Mouse (Mus musculus) liver, adult (tissue): Measurements from ENCODE around the gene Ech1.

ENCODE experiments used
- GATA4 ChIP-seq: IDR thresholded peaks from 2 replicates; pipeline ENCODE4 v1.6.1; 2014; ENCODE audit warnings: mild to moderate bottlenecking, low read length; ENCODE audit not compliant: insufficient replicate concordance

The Ech1 gene

GRCm38 (mm10) chr7:28812436-28812835 lies 12.6 kb upstream of the Ech1 start:
- TF ChIP-seq GATA4: no peak

GRCm38 (mm10) chr7:28812949-28813348 lies 12.1 kb upstream of the Ech1 start:
- 0 out of 2 replicates have a peak, but pooled peaks have one; percentile 28 for TF ChIP-seq GATA4

GRCm38 (mm10) chr7:28814306-28815034 lies 10.5 kb upstream of the Ech1 start:
- no peak for TF ChIP-seq GATA4

- TF ChIP-seq GATA4: no peak
Measured at GRCm38 (mm10) chr7:28815230-28815629, 9.8 kb upstream of the Ech1 start.

GRCm38 (mm10) chr7:28816201-28816600 lies 8.8 kb upstream of the Ech1 start:
- TF ChIP-seq GATA4: no peak

- no peak for TF ChIP-seq GATA4
Measured at GRCm38 (mm10) chr7:28816920-28817319, 8.1 kb upstream of the Ech1 start.

- TF ChIP-seq GATA4: no peak
Measured at GRCm38 (mm10) chr7:28817524-28817923, 7.5 kb upstream of the Ech1 start.

GRCm38 (mm10) chr7:28817957-28818356 lies 7.1 kb upstream of the Ech1 start:
- no peak for TF ChIP-seq GATA4

GRCm38 (mm10) chr7:28818436-28818835 lies 6.6 kb upstream of the Ech1 start:
- no peak for TF ChIP-seq GATA4

GRCm38 (mm10) chr7:28818861-28819452 lies 6.1 kb upstream of the Ech1 start:
- TF ChIP-seq GATA4: no peak

- TF ChIP-seq GATA4: no peak
Measured at GRCm38 (mm10) chr7:28819571-28819970, 5.4 kb upstream of the Ech1 start.

- TF ChIP-seq GATA4: peak; percentile 87
Measured at GRCm38 (mm10) chr7:28820358-28821260, 4.4 kb upstream of the Ech1 start.

GRCm38 (mm10) chr7:28821261-28821831 lies 3.7 kb upstream of the Ech1 start:
- TF ChIP-seq GATA4: no peak

GRCm38 (mm10) chr7:28822556-28822955 lies 2.5 kb upstream of the Ech1 start:
- TF ChIP-seq GATA4: no peak
